Mouse (Mus musculus) layer of hippocampus, adult 8-10 months (tissue): ENCODE measurements around the gene Tmem30b. TPM values are rescaled to one million over a fixed set of nuclear protein-coding genes. Genes with fewer than 3 reads are reported as not detected.
A peak's percentile ranks its signal among the peaks of the same experiment; 100 is the strongest.
"Not testable (repeated sequence)": the region's sequence is repeated elsewhere in the genome, so short reads cannot be mapped to it uniquely, and the experiment has no call there.

Experiments
- DNase-seq, 2 experiments: peaks; one replicate each; pipeline ENCODE4 v3.0.0; 2022; ENCODE audit warnings: low spot score in 2 of 2
- total RNA-seq, 4 experiments: library from RNA; stranded (reverse); gene quantifications; 2 replicates each; pipeline ENCODE4 v1.2.4; 2022

Tmem30b gene
- total RNA-seq, 4 experiments from 2014 or later: 0.11 TPM; not detected in 3

- DNase-seq: peak; percentile 27 to 45
Observed at GRCm38 (mm10) chr12:73558525-73559195, 12.5 kb upstream of the Tmem30b start.

GRCm38 (mm10) chr12:73554155-73554554 lies 8.0 kb upstream of the Tmem30b start:
- DNase-seq: peak; percentile 25 to 52

- DNase-seq: no peak
Observed at GRCm38 (mm10) chr12:73548259-73548658, 2.1 kb upstream of the Tmem30b start.

- no peak for DNase-seq
Observed at GRCm38 (mm10) chr12:73547646-73548045, 1.5 kb upstream of the Tmem30b start.

- no peak for DNase-seq
Observed at GRCm38 (mm10) chr12:73545672-73546085, 513 bp downstream of the Tmem30b start.

- no peak for DNase-seq
Observed at GRCm38 (mm10) chr12:73544736-73545671, 1.2 kb downstream of the Tmem30b start.

- no peak for DNase-seq
Observed at GRCm38 (mm10) chr12:73543191-73543590, 3.0 kb downstream of the Tmem30b start.

- no peak for DNase-seq
Observed at GRCm38 (mm10) chr12:73540402-73540801, 5.8 kb downstream of the Tmem30b start.

- DNase-seq: no peak
Observed at GRCm38 (mm10) chr12:73539151-73539550, 7.0 kb downstream of the Tmem30b start.

GRCm38 (mm10) chr12:73538139-73538508 lies 8.1 kb downstream of the Tmem30b start:
- DNase-seq: not testable (repeated sequence)

GRCm38 (mm10) chr12:73537499-73538138 lies 8.6 kb downstream of the Tmem30b start:
- no peak for DNase-seq

- DNase-seq: peak; percentile 28 to 47
Observed at GRCm38 (mm10) chr12:73534591-73534990, 11.6 kb downstream of the Tmem30b start.

- DNase-seq: peak in 1 of 2 experiments; percentile 17
Observed at GRCm38 (mm10) chr12:73531889-73532479, 14.2 kb downstream of the Tmem30b start.

- no peak for DNase-seq
Observed at GRCm38 (mm10) chr12:73529590-73529989, 16.6 kb downstream of the Tmem30b start.

GRCm38 (mm10) chr12:73529131-73529530 lies 17.1 kb downstream of the Tmem30b start:
- DNase-seq: no peak

- DNase-seq: not testable (repeated sequence)
Observed at GRCm38 (mm10) chr12:73528142-73528541, 18.1 kb downstream of the Tmem30b start.

GRCm38 (mm10) chr12:73525254-73525885 lies 20.8 kb downstream of the Tmem30b start:
- no peak for DNase-seq

GRCm38 (mm10) chr12:73523066-73523465 lies 23.1 kb downstream of the Tmem30b start:
- DNase-seq: no peak

GRCm38 (mm10) chr12:73521944-73522343 lies 24.2 kb downstream of the Tmem30b start:
- no peak for DNase-seq

GRCm38 (mm10) chr12:73521238-73521841 lies 24.9 kb downstream of the Tmem30b start:
- no peak for DNase-seq

- DNase-seq: no peak
Observed at GRCm38 (mm10) chr12:73517768-73518167, 28.4 kb downstream of the Tmem30b start.
